Mouse (Mus musculus) adrenal gland, adult 18-20 months (tissue): ENCODE results near the gene Gtf3a. TPM values are rescaled to one million over a fixed set of nuclear protein-coding genes. Genes with fewer than 3 reads are reported as not detected.
"Not testable (repeated sequence)": the region's sequence is repeated elsewhere in the genome, so short reads cannot be mapped to it uniquely, and the experiment has no call there.

Source experiments
- DNase-seq, 2 experiments: peaks; one replicate each; pipeline ENCODE4 v3.0.0; 2021 to 2022; ENCODE audit warnings: low spot score in 2 of 2
- long read RNA-seq, 2 experiments: library from polyadenylated mRNA; stranded (forward); transcript quantifications; one replicate each; pipeline ENCODE4 v2.0.0; 2021
- total RNA-seq, 2 experiments: library from RNA; stranded (reverse); gene quantifications; 1 replicate in 1 of 2; 2 replicates in 1 of 2; pipeline ENCODE4 v1.2.3; 2021

Gtf3a gene
- 10 to 100 TPM; 21.6 to 30.5 TPM for total RNA-seq
- long read RNA-seq, experiment 1, transcript Gtf3a-204 (9 exons, 1,298 nt), result major isoform, 8 of 12 reads
- long read RNA-seq, experiment 1, partial matches to known transcripts, result 0 of 12 reads
- long read RNA-seq, experiment 1, other reads (novel, unspliced or antisense), result 2 of 12 reads
- long read RNA-seq, experiment 2, transcript Gtf3a-204 (9 exons, 1,298 nt), result major isoform, 37 of 45 reads
- long read RNA-seq, experiment 2, partial matches to known transcripts, result 1 of 45 reads
- long read RNA-seq, experiment 2, other reads (novel, unspliced or antisense), result 5 of 45 reads

DNA sequence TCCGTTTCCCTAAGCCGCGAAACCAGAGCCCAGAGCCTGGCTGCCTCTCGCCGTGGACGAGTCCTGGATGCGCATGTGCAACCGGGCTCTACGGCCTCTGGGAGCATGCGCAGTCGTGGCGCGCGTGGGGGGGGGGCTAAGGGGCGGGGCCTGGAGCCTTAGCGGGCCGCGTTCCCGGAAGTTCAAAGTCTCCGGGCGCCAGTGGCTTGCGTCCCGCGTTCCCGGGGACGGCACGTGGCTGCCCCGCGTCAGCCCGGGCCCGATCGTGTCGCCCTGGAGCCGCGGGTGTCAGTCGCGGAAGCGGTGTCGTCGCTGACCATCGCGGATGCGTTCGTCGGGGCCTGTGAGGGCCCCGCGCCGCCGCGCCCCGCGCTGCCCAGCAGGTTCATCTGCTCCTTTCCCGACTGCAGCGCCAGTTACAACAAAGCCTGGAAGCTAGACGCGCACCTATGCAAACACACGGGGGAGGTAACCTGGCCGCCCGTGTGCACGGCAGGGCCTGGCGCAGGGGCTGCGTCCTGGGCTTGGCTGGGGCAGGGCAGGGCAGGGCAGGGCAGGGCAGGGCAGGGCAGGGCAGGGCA is at the start of gene Gtf3a:
TSS of gene Gtf3a (plus strand) at position 150 of the 581 bp plus-strand sequence.
- peak; percentile 73 to 74 for DNase-seq

DNA sequence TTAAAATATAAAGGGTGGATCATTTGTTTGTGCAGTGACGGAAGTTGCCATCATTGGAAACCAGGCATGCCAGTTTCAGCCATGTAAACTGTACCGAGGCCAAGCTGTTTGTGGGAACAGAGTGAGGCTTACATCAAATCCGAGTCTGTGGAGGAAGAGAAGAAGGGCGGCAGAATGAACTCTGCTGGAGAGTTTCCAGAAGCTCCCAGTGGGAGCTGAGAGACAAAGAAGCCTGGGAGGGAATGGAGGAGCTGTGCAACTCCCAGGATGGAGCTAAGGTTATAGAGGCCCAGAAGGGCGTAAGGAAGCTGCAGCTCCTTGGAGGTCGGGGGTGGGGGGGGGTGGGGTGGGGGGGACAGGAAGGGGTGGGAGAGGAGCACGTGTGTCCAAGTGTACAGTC is 48.1 kb upstream of the Gtf3a start:
- DNase-seq, result no peak

DNA sequence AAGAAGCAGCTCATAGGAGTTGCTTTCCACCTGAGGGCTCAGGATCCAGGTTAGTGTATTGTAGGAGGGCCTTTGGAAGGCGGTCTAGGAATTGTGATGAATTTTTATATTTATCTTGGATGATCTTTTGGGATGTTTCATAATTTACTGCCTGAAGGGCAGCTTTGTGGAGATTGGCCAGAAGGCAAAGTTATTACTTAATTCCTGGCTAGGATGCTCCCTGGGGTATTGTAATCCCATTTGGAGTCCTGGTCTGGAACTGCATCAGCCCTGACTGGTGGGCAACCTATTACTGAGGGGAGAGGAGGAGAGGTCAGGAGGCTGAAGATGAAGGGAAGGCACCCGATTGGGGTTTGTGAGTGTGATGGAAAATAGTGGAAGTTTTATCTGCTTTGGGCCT is 47.0 kb upstream of the Gtf3a start:
- no peak for DNase-seq

DNA sequence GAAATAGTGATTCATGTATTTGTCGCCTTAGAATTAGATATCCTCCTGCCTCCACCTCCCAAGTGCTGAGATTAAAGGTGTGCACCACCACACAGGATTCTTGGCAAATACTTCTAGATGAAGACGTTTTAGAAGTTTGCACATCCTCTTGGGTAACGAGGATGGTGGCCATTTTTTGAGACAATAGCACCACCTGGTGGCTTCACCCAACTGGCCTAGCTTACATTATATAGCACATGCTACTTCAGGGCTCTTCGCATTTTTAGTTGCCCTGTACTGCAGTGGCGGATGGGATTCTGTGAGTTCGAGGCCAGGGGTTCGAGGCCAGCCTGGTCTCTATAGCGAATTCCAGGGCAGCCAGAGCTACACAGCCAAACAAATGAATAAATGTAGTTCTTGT is 44.1 kb upstream of the Gtf3a start:
- peak; percentile 68 to 74 for DNase-seq

DNA sequence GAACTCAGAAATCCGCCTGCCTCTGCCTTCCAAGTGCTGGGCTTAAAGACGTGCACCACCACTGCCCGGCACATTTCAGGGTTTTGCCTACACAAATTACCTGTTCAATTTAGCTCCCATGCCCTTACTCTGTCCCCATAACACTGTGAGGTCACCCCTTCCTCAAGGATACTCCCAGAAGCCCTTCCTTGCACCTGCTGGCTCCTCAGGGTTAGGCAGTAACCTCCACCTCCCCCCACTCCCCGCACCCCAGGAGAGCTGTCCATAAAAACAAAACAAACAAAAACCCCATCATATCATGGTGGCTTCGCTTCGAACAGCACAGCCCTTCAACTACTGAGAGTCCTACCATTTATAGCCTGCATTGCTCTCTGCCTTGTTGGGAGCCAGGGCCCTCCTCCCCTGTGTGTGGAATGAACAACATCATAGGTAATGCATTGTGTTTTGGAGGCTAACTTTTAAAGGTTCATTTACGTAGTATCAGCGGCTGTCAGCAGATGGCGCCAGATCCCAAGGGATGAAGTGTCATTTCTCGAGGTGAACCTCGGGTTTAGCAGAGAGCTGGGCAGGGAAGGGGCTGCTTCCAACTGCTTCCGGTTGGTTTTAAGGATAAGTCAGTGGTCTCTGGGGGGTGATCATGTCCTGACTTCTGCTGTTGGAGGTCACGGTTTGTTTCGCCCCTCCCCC is 42.8 kb upstream of the Gtf3a start:
- DNase-seq, result peak; percentile 77 to 86

DNA sequence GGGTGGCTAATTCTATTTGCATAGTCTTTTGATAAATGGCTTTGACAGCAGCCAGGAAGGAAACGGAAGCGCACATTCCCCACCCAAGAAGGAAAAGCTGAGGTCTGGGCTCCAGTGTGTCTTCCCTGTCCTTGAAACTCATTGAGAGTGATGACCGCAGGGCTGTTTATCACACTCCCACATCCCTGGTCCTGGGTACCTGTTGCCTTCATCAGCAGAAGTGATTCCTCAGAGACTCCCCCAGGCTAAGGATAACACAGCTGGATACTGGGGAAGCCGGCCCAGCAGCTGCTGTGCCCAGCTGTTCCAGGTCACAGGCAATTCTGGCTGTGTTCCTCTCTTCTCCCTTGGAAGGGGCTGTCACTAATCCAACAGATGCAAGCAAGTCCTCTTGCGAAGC is 40.9 kb upstream of the Gtf3a start:
- DNase-seq, result no peak

DNA sequence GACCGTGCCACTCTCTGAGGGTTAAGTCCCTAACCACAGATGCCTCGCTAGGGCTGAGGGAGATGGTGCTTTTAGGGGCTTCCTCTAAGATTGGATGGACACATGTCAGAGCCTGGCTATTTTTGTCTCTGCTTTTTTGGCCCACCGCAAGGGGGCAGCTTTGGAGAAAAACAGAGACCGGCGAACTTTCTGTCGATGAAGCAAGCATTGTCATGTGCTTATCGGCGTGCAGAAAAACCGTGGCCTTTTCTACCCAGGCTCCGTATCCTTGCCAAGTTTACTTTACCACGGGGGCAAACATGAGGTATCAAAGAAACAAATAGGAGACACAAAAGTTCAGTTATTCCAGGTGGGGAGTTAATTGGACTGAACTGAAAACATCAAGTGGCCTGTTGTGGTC is 39.8 kb upstream of the Gtf3a start:
- DNase-seq, result no peak

DNA sequence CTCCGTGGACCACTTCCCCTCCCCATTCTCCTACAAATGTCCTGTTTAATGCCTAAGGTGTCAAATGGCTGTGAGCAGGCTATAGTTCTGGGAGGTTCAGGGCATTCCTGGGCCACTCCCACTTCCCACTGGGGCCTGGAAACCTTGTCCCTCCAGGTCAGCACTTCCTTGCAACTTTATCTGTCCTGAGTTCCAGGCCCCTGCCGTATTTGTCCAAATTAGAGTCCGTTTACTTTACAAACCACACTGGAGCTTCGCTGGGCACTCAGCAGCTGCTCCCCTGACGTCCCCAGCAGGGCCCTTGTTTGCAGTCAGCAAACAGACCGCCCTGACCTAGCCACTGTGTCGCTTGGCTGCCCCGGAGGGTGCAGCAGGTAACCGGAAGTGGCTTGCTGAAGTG is 36.3 kb upstream of the Gtf3a start:
- no peak for DNase-seq

DNA sequence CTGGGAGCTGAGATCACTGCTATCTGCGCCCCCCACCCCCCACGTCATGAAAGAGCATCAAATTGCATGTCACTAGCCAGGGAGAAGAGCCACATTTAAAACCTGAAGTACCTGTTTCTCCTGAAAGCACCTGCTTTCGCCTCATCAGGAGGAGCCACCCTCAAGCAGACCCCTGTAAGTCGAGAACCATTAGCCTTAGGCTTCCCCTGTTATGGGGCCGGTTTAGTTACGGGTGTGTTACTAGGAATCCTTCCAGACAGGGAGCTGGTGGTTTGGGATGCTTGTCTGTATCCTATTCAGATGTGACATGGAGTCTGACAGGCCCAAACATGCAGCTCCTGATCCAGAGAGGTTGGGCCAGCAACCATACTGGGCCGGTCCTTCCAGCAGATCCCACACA is 35.1 kb upstream of the Gtf3a start:
- no peak for DNase-seq

DNA sequence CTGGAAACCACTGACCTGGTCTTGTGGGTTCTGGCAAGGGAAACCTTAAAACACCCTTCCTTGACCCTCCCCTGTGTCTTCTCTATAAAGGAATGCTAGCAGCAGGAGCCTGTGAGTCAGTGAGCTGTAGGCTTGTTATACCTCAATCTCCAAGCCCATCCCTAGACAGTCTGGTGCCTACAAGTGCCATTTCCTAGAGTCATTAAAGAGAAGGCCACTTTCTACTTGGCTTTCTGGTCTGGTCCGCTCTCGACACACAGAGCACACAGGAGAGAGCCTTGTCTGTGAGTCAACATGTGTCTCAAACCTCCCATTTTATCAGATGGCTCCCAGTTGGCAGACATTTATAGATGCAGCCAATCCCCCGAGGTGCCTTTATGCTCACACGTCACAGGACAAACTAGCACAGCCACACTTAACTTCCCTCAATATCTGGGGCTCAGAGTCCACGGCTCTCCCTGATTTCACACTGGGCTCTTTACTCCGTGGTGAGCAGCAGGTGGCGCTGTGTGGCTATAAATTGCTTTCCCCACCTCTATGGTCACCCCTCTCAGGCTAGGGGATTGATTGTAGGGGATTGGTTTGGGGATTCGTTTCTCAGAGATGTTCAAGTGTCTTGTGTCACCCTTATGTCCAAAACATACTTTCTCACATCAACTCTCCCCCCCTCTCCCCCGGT is 34.2 kb upstream of the Gtf3a start:
- peak; percentile 62 to 69 for DNase-seq

DNA sequence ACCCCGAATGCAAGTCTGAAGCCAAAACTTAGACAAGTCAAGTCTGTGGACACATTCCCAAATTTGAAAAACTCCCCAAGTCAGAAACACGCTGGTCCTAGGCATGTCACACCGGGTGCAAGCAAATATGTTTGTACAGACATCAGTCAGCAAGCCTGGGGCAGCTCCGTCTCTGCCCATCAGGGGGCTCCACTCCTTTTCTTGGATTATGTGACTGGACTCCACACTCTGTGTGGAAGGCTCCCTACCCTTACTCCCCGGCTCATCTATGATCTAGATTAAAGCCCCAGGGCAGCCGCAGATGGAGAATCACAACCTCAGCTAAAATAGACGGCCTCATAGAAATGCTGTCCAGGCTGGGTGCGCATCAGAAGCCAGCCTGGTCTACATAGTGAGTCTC is 32.2 kb upstream of the Gtf3a start:
- no peak for DNase-seq

DNA sequence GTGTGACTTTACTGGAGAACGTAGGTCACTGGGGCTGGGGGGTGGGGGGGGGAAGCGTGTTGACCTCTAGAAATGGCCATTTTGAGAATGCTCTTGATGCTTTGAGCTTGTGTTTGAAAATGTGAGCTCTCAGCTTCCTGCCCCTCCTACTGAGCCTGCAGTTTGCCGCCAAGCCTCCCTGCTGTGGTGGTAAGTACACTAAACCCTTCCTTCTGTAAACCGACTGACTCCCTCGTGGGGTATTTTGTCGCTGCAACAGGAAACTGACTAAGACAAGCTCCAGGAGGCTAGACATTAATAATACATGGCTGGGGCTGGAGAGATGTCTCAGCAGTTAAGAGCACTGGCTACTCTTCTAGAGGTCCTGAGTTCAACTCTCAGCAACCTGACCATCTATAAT is 31.7 kb upstream of the Gtf3a start:
- no peak for DNase-seq

DNA sequence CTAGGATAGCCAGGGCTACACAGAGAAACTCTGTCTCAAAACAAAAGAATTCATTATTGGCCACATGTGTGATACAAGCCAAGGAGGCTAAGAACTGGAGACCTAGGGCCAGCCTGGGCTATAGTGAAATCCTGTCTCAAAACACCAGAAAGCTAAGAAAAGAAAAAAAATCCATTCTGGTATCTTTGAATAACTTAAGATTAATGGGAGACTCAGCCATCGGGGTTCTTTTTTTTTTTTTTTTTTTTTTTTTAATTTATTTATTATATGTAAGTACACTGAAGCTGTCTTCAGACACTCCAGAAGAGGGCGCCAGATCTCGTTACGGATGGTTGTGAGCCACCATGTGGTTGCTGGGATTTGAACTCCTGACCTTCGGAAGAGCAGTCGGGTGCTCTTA is 31.1 kb upstream of the Gtf3a start:
- DNase-seq, result not testable (repeated sequence)

DNA sequence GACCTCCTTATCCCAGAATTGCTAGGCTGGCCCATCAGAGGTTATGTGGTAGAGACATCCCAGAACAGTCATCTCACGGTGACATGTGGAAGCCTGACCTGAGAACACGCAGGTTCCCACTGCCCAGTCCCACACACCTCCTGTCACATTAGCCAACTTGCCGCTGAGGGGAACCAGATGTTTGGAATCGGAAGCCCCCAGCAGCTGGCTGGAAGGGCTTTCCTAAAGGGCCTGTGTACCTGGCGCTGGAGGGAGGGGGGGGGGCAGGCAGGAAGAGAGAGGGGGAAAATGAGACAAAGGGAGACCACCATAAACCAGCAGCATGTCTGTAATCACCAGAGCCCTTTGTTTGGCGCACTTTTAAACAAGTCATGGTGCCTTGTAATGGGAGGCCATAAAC is 28.6 kb upstream of the Gtf3a start:
- DNase-seq, result no peak

DNA sequence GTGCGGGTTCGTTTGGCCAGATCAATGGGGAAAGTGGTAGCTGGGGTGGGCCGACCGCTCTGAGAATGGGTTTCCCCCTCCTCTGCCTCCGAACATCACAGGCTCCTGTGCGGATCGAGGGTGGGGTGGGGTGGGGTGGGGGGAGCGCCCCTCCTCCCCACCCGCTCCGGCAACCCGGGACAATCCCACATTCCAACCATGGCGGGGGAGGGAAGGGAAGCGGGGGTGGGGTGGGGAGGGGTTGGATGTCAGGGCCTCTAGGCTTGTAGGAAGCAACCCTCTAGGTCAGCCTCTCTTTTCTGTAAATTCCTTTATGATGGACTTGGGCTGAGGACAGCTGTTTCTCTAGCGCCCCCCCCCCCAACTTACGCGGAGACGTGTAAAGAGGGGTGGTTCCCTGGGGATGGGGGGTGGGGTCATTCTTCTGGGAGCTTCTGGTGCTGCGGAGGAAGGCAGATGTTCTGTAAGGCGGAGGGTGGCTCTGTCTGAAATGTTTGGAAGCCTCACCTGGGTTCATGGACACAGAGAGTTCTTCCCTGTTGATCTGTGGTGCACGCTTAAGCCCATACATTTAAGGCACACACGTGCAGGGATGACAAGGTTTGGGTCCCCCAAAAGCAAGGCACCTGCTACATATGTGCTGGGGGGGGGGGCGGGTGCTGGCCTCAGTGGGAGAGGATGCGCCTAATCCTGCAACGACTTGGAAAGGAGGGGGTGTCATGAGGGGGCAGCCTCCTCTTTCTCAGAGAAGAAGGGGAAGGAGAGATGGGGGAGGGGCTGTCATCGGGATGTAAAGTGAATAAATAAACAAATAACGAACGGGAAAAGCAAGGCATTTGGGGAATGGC is 27.9 kb upstream of the Gtf3a start:
- no peak for DNase-seq

DNA sequence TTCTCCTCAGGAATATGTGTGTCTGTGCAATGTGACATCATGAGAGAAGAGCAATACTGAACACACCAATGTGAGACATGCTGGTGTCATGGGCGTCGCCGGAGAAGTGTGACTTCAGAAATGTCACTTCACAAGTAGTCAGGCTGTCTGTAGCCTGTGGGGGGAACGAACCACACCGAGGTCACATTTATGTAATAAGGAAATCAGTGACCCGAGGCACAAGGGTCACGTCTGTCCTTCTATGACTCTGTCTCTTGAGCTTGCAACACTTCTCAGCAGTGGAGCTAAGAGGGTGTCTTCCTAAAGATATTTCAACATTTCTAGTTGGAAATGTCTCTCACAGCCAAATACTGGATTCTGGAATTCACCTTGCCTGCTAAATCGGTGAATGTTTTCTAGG is 27.2 kb upstream of the Gtf3a start:
- DNase-seq, result no peak

DNA sequence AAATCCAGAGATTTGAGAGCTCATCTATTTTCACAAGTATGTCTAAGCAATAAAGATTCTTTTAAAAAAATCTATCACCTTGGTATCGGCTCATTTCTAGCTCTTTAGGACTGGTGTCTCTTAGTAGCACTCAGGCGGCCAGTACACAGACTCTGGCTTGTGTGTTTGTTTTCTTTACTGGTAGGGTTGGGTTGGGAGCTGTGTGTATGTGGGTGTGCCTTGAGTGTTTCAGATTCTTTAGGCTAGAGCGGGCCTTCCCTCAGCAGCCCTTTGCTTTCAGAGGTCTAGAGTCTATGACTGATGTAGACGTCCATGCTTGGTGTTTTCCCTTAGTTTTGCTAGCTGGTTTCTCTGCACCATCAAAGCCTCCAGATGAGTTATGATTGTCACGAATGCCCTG is 24.9 kb upstream of the Gtf3a start:
- no peak for DNase-seq

DNA sequence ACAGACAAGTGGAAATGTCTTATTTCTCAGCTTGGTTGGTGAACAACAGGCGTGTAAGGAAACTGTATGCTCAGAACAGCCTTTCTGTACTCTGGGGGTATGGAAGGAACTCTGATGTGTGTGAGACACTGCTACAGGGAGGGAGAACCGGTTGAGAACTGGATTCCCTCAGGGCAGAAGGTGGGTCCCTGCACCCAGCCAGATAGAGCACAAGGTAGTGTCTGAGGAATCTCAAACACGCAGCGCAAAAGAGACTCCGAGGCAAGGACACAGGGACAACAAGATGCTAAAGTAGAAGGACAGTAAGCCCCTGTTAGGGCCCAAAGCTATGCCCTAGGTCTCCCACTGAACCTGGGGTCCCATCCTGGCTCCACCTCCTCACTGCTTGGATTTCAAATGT is 21.8 kb upstream of the Gtf3a start:
- no peak for DNase-seq

DNA sequence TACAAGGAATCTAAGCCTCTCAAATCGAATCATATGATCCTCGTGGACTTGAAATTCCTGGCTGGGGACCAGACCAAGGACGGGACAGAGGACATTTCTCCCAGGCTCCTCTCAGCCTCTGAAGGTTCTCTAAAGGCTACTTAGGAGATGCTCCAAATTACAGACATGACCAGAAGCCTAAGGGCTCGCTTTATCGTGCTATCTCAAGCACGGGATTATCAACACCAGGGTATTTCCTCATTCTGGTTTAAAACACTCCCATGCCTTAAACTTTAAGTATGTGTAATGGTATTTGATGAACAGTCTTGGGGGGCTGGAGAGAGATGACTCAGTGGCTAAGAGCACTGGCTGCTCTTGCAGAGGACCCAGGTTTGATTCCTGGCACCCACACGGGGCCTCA is 17.0 kb upstream of the Gtf3a start:
- DNase-seq, result no peak

DNA sequence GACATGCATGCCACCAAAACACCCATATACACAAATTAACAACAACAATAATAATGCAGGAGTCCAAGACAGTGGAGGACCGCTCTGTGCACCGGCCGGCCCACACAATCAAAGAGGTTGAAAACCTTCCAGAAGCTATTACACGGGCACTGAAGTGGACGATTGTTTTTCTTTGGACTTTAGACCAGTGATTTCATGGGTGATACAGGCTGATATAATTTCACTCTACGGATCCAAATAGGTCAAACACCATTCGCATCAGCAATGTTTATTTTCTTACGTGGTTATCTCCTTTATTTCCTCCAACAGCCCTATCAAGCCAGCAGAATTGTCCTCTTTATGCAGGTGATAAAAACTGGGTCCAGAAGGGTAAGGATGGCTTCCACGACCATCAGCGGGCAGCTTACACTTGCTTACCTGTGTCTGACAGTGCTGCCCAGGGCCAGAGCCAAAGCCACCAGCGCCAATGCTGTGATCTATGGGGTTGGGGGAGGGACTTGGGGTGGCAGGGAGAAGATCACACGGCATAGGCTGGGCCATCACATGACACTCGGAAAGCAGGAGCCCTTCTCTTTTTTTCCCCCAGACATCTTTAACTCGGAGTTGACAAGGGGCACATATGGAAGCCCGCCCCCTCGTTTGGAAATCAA is 16.4 kb upstream of the Gtf3a start:
- DNase-seq, result no peak

DNA sequence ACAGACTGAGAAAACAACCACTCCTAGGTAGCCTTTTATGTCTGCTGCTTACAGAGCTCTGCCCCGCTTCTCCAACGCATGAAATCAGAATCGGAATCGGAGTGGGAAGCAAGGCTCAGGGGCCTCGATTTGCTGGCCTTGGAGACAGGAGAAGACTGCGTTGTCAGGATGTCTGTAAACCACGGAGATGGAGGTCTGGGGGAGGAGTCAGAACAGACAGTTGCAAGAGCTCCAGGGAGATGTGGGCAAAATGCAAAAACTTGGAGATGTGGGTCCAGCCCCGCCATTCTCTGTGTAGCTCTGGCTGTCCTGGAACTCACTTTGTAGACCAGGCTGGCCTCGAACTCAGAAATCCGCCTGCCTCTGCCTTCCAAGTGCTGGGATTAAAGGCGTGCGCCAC is 15.0 kb upstream of the Gtf3a start:
- no peak for DNase-seq
